Mouse (Mus musculus) gastrocnemius, adult 2 months (tissue): ENCODE results near the gene Gm20716. TPM values are rescaled to one million over a fixed set of nuclear protein-coding genes. Genes with fewer than 3 reads are reported as not detected.

ENCODE experiments used
- DNase-seq: peaks from one replicate; pipeline ENCODE4 v3.0.0; 2022
- H3K27ac ChIP-seq: fragments of 200-600 bp; 2 replicates; pipeline ENCODE4 v1.8.1; 2022; ENCODE audit warnings: mild to moderate bottlenecking
- H3K4me3 ChIP-seq: fragments of 200-600 bp; 2 replicates; pipeline ENCODE4 v1.8.1; 2022; ENCODE audit warnings: mild to moderate bottlenecking, moderate library complexity
- CTCF ChIP-seq: fragments of 200-600 bp; IDR thresholded peaks from 2 replicates; pipeline ENCODE4 v1.8.1; 2022; ENCODE audit warnings: antibody characterized with exemption, mild to moderate bottlenecking, moderate library complexity
- intact Hi-C: fragments of 180-260 bp; cut with DNase I; formaldehyde crosslinking; loops from one replicate; pipeline ENCODE4 v1.15.1; 2025
- long read RNA-seq, 2 experiments: library from polyadenylated mRNA; stranded (forward); transcript quantifications; one replicate each; pipeline ENCODE4 v2.0.0; 2021
- total RNA-seq, 2 experiments: library from RNA; stranded (reverse); gene quantifications; 2 replicates each; pipeline ENCODE4 v1.2.3; 2021

Gene Gm20716
- 10 to 100 TPM; 10.1 to 13.0 TPM for total RNA-seq
- long read RNA-seq, experiment 1, partial matches to known transcripts = 0 of 5 reads
- long read RNA-seq, experiment 1, other reads (novel, unspliced or antisense) = 5 of 5 reads
- long read RNA-seq, experiment 2, partial matches to known transcripts = 0 of 2 reads
- long read RNA-seq, experiment 2, other reads (novel, unspliced or antisense) = 2 of 2 reads

GRCm38 (mm10) chr2:168230026-168230728 lies at the start of gene Gm20716, which contains the start of the genes Dpm1 and Mocs3:
Gm20716 (minus strand) TSS chr2:168230364.
Dpm1 (minus strand) TSS chr2:168230591.
Mocs3 (plus strand) TSS chr2:168230622.
- H3K27ac ChIP-seq = peak within 1 kb of the TSS; percentile 100
- DNase-seq = peak; percentile 89
- TF ChIP-seq CTCF = no peak
- H3K4me3 ChIP-seq = peak within 1 kb of the TSS; percentile 86
- intact Hi-C loops = loop anchor here (2.0 kb wide), 1 partner anchor 23 kb away; the partner anchor contains the start of gene Adnp

GRCm38 (mm10) chr2:168274374-168274935 lies 44.3 kb upstream of the Gm20716 start:
- Histone ChIP-seq H3K4me3 (no peak overlapping the region), H3K27ac (no peak overlapping the region)
- intact Hi-C loops = loop anchor here (2.0 kb wide), 1 partner anchor 170 kb away; no protein-coding TSS in a partner anchor
- peak; percentile 91 for TF ChIP-seq CTCF
- peak; percentile 78 for DNase-seq

- no peak for TF ChIP-seq CTCF
- no peak overlapping the region for H3K27ac ChIP-seq
- intact Hi-C loops = no loop called here
- no peak for DNase-seq
- H3K4me3 ChIP-seq = peak overlapping the region; percentile 15; the same call in 1 of the 2 replicates
These were observed 43.2 kb upstream of the Gm20716 start for GRCm38 (mm10) chr2:168273387-168273786.

- peak; percentile 49 for TF ChIP-seq CTCF
- DNase-seq = no peak
- Histone ChIP-seq H3K4me3 (no peak overlapping the region), H3K27ac (no peak overlapping the region)
- intact Hi-C loops = no loop called here
These were observed 37.9 kb upstream of the Gm20716 start for GRCm38 (mm10) chr2:168268033-168268432.

GRCm38 (mm10) chr2:168260900-168261299 lies 30.7 kb upstream of the Gm20716 start:
- intact Hi-C loops = no loop called here
- DNase-seq = no peak
- H3K4me3 ChIP-seq = no peak overlapping the region
- no peak overlapping the region for H3K27ac ChIP-seq
- no peak for TF ChIP-seq CTCF

- TF ChIP-seq CTCF = no peak
These were observed 30.0 kb upstream of the Gm20716 start for GRCm38 (mm10) chr2:168260124-168260523.

GRCm38 (mm10) chr2:168259046-168259445 lies 28.9 kb upstream of the Gm20716 start:
- no peak for TF ChIP-seq CTCF
- Histone ChIP-seq H3K27ac (no peak overlapping the region), H3K4me3 (no peak overlapping the region)
- intact Hi-C loops = loop anchor here (10.0 kb wide), 1 partner anchor 396 kb away; no protein-coding TSS in a partner anchor
- DNase-seq = no peak

More at GRCm38 (mm10) chr2:168260124-168260523, 30.0 kb upstream of the Gm20716 start:
- no peak for DNase-seq
- H3K4me3 ChIP-seq = no peak overlapping the region
- H3K27ac ChIP-seq = no peak overlapping the region
- intact Hi-C loops = no loop called here

- no peak overlapping the region for H3K27ac ChIP-seq
- intact Hi-C loops = loop anchor here (10.0 kb wide), 1 partner anchor 398 kb away; no protein-coding TSS in a partner anchor
- H3K4me3 ChIP-seq = no peak overlapping the region
- DNase-seq = no peak
- TF ChIP-seq CTCF = no peak
These were observed 27.0 kb upstream of the Gm20716 start for GRCm38 (mm10) chr2:168257188-168257587.

- no peak overlapping the region for H3K4me3 ChIP-seq
- DNase-seq = no peak
- H3K27ac ChIP-seq = no peak overlapping the region
- TF ChIP-seq CTCF = no peak
- intact Hi-C loops = loop anchor here (10.0 kb wide), 1 partner anchor 398 kb away; no protein-coding TSS in a partner anchor
These were observed 26.3 kb upstream of the Gm20716 start for GRCm38 (mm10) chr2:168256506-168256905.

GRCm38 (mm10) chr2:168253822-168254221 lies 23.7 kb upstream of the Gm20716 start:
- no peak for TF ChIP-seq CTCF
- H3K27ac ChIP-seq = no peak overlapping the region
- intact Hi-C loops = loop anchor here (10.0 kb wide), 1 partner anchor 401 kb away; no protein-coding TSS in a partner anchor
- H3K4me3 ChIP-seq = no peak overlapping the region
- no peak for DNase-seq

- DNase-seq = no peak
- H3K27ac ChIP-seq = no peak overlapping the region
- intact Hi-C loops = loop anchor here (10.0 kb wide), 1 partner anchor 402 kb away; no protein-coding TSS in a partner anchor
- no peak overlapping the region for H3K4me3 ChIP-seq
- TF ChIP-seq CTCF = peak; percentile 60
These were observed 22.6 kb upstream of the Gm20716 start for GRCm38 (mm10) chr2:168252639-168253292.

GRCm38 (mm10) chr2:168250270-168250669 lies 20.1 kb upstream of the Gm20716 start:
- peak; percentile 89 for TF ChIP-seq CTCF
- H3K4me3 ChIP-seq = no peak overlapping the region
- H3K27ac ChIP-seq = no peak overlapping the region
- peak; percentile 77 for DNase-seq
- intact Hi-C loops = loop anchor here (1.0 to 10.0 kb wide), 2 partner anchors 195 to 405 kb away; no protein-coding TSS in a partner anchor
